Mouse (Mus musculus) splenic B cell, adult 2 months (primary cell): ENCODE data around the gene Slc29a1.

Source experiments
- DNase-seq: peaks from one replicate; pipeline ENCODE4 v3.0.0-alpha.2; 2011; ENCODE audit warnings: low read depth, low spot score
- H3K27me3 ChIP-seq: 2 replicates; pipeline ENCODE4 v1.6.1; 2012; ENCODE audit warnings: mild to moderate bottlenecking, low read length, moderate library complexity, mixed read lengths; ENCODE audit not compliant: control insufficient read depth, poor library complexity, insufficient read depth, severe bottlenecking
- H3K36me3 ChIP-seq: 2 replicates; pipeline ENCODE4 v1.6.1; 2012; ENCODE audit warnings: mild to moderate bottlenecking, low read length, moderate library complexity, mixed read lengths; ENCODE audit not compliant: control insufficient read depth, poor library complexity, insufficient read depth, severe bottlenecking

Gene Slc29a1

DNA sequence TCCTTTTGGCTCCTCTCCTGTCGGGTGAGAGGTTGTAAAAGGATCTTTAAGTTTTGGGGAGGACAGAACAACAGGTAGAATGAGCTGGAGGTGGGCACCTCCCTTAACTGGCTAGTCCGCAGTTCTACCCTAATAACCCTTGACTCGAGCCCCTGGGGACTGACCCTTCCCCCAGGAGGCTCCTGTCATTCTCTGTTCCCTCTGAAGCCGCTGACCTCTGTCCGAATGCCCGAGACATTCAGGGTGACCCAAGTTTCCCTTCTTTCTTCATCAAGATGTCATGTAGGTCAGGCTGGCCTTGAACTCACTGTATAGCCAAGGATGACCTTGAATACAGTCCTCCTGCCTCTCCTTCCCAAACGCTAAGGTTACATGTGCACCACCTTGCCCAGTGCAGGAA lies 11.0 kb downstream of the Slc29a1 start:
- H3K27me3 ChIP-seq: no peaks in the 10 kb centered on the region

GRCm38 (mm10) chr17:45586449-45586837 lies 13.0 kb downstream of the Slc29a1 start:
- no peaks in the 10 kb centered on the region for H3K27me3 ChIP-seq
- no peaks in the 10 kb centered on the region for H3K36me3 ChIP-seq
- DNase-seq: peak; percentile 33

More for the DNA sequence above, 11.0 kb downstream of the Slc29a1 start:
- DNase-seq: no peak
- H3K36me3 ChIP-seq: no peaks in the 10 kb centered on the region

DNA sequence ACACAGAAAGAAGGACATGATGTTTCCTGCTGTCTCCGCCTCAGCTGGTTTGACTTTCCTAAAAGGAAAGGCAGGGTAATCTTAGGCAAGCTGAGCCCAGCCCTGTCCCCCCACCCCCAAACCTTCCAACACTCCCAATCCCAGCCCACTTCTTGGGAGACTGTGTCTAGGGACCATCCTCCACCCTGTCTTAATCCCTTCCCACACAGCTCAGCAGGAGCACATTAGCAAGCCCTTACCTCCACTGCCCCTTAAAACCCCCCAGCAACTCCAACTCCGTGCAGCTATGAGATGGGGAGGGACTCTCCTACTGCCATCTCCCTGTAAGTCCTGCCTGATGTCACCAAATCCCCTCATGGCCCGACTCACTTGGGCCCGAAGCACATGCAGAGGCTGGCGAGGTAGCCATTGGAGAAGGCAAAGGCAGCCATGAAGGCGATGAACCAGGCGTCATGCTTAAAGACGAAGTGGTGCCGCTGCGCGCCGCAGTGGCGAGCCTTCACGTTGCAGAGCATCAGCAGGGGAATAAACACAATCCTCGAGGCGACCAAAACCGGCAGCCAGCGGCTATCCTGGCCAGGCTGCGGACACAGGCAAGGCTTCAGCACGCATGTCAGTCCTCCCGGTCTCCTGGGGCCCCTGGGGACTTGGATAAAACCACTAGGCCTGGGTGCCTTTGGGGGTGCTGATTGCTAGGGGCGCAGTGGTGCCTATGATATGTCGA lies 13.5 kb downstream of the Slc29a1 start:
- no peaks in the 10 kb centered on the region for H3K27me3 ChIP-seq
- DNase-seq: no peak
- no peaks in the 10 kb centered on the region for H3K36me3 ChIP-seq

- H3K36me3 ChIP-seq: no peaks in the 10 kb centered on the region
- H3K27me3 ChIP-seq: no peaks in the 10 kb centered on the region
- peak; percentile 74 for DNase-seq
Observed at GRCm38 (mm10) chr17:45584939-45585678, 14.3 kb downstream of the Slc29a1 start.

GRCm38 (mm10) chr17:45584096-45584896 lies 15.1 kb downstream of the Slc29a1 start:
- H3K27me3 ChIP-seq: no peaks in the 10 kb centered on the region
- peak; percentile 55 for DNase-seq
- no peaks in the 10 kb centered on the region for H3K36me3 ChIP-seq

DNA sequence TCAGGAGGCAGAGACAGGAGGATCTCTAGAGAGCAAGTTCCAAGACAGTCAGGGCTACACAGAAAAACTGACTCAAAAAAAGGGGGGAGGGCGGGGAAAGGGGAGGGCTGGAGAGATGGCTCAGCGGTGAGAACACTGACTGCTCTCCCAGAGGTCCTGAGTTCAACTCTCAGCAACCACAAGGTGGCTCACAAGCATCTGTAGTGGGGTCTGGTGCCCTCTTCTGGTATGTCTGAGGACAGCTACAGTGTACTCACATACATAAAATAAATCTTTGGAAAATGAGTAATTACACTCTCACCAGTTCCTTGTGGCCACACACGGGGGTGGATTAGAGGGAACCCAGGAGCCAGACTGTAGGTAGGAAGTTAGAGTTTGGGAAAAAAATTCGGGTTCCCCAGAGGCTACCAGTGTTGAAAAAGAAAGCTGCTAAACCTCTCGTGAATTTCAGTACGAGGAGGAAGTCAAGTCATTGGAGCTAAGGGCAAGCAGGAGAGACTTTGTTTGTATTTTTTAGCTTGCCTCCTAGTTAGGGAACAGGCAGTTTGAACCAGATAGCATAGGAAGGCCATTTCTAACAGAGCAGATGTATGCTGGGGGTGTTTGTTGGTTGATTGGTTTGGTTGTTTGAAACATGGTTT lies 16.6 kb downstream of the Slc29a1 start:
- DNase-seq: peak; percentile 78
- Histone ChIP-seq H3K27me3 (no peaks in the 10 kb centered on the region), H3K36me3 (no peaks in the 10 kb centered on the region)

GRCm38 (mm10) chr17:45582188-45582587 lies 17.2 kb downstream of the Slc29a1 start:
- H3K36me3 ChIP-seq: no peaks in the 10 kb centered on the region
- DNase-seq: no peak

GRCm38 (mm10) chr17:45581567-45581983 lies 17.8 kb downstream of the Slc29a1 start:
- peak; percentile 88 for DNase-seq
- Histone ChIP-seq H3K36me3 (no peaks in the 10 kb centered on the region), H3K27me3 (no peaks in the 10 kb centered on the region)

More at GRCm38 (mm10) chr17:45582188-45582587, 17.2 kb downstream of the Slc29a1 start:
- no peaks in the 10 kb centered on the region for H3K27me3 ChIP-seq

GRCm38 (mm10) chr17:45580958-45581477 lies 18.4 kb downstream of the Slc29a1 start:
- DNase-seq: peak; percentile 41
- H3K27me3 ChIP-seq: no peaks in the 10 kb centered on the region
- H3K36me3 ChIP-seq: no peaks in the 10 kb centered on the region

- no peaks in the 10 kb centered on the region for H3K27me3 ChIP-seq
- no peaks in the 10 kb centered on the region for H3K36me3 ChIP-seq
- DNase-seq: no peak
Observed at GRCm38 (mm10) chr17:45579554-45579953, 19.9 kb downstream of the Slc29a1 start.

DNA sequence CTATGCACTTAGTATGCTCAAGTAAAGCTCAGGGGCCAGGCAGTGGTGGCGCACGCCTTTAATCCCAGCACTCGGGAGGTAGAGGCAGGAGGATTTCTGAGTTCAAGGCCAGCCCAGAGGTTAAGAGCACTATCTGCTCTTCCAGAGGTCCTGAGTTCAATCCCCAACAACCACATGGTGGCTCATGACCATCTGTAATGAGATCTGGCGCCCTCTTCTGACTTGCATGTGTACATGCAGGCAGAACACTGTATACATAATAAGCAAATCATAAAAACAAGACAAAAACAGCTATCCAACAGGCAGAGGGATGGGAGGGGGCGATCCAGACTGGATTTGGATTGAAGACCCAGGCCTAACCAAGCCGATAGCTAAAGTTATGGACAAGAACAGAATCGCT lies 20.6 kb downstream of the Slc29a1 start:
- peak; percentile 67 for DNase-seq
- Histone ChIP-seq H3K27me3 (no peaks in the 10 kb centered on the region), H3K36me3 (no peaks in the 10 kb centered on the region)

GRCm38 (mm10) chr17:45578242-45578641 lies 21.2 kb downstream of the Slc29a1 start:
- no peak for DNase-seq
- Histone ChIP-seq H3K36me3 (no peaks in the 10 kb centered on the region), H3K27me3 (no peaks in the 10 kb centered on the region)

- H3K36me3 ChIP-seq: peaks cover 11% of the 10 kb centered on the region
- no peaks in the 10 kb centered on the region for H3K27me3 ChIP-seq
- DNase-seq: no peak
Observed at GRCm38 (mm10) chr17:45575123-45575897, 24.1 kb downstream of the Slc29a1 start.
